Mouse (Mus musculus) macrophage (primary cell): ENCODE measurements at regions not wholly inside any gene's neighbourhood (a gene's known extent, or its start where the extent isn't known, plus 50 kb on each side); places are given as distances from the start of the nearest gene placed in this dataset.

Experiments
- H3K27ac ChIP-seq: fragments of 350-480 bp; formaldehyde crosslinking; 2 replicates; pipeline ENCODE4 v1.9.0; 2021
- H3K36me3 ChIP-seq: fragments of 350-480 bp; formaldehyde crosslinking; 2 replicates; pipeline ENCODE4 v1.9.0; 2021; ENCODE audit errors: inconsistent target
- H3K4me3 ChIP-seq: fragments of 350-480 bp; formaldehyde crosslinking; 2 replicates; pipeline ENCODE4 v1.9.0; 2021; ENCODE audit errors: inconsistent target
- H3K79me2 ChIP-seq: fragments of 350-480 bp; formaldehyde crosslinking; 2 replicates; pipeline ENCODE4 v1.9.0; 2021; ENCODE audit errors: inconsistent target
- WGBS: methylation state at CpG from one replicate; pipeline ENCODE4 v1.1.7; 2026; ENCODE audit warnings: inconsistent platforms; ENCODE audit not compliant: missing documents; 5-methylcytosine and 5-hydroxymethylcytosine counted together

DNA sequence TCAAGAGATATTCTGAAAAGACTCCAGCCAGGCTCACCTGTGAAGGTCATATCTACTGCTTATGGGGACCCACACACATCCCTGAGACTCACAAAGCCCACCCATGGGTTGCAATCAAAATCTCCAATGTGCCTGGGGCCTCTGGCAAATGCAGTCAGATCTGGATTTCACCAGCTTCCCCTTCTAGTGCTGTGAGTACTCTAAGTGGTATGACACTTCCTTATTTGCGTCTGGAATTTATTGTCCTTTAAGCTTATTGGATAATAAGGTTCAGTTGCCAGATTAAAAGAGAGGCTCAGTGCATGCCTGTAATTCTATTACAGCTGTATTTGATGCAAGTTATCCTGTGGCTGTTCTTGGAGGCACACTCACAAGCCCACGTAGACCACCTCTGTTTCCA is 206.3 kb upstream of the Foxq1 start:
- no peaks in the 10 kb centered on the region for H3K79me2 ChIP-seq
- WGBS, result 43% methylated on average over 2 of the region's 2 CpGs
- no peaks in the 10 kb centered on the region for H3K36me3 ChIP-seq
- no peak overlapping the region for H3K27ac ChIP-seq
- H3K4me3 ChIP-seq, result no peak overlapping the region

DNA sequence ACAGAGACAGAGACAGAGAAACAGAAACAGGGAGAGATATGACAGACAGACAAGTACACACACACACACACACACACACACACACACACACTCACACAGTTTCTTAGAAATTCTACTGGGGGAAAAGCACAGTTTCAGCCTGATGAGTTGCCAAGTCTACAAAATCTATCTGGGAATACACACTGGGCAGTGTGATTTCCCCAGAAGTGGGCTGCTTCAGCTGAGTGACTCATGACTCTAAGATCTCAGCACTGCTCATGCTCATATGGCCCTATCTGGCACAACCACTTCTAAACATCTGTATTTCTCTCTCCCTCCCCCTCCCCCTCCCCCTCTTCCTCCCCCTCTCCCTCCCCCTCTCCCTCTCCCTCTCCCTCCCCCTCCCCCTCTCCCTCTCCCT is 204.5 kb upstream of the Foxq1 start:
- H3K36me3 ChIP-seq, result no peaks in the 10 kb centered on the region
- H3K27ac ChIP-seq, result no peak overlapping the region
- no peak overlapping the region for H3K4me3 ChIP-seq
- no peaks in the 10 kb centered on the region for H3K79me2 ChIP-seq

DNA sequence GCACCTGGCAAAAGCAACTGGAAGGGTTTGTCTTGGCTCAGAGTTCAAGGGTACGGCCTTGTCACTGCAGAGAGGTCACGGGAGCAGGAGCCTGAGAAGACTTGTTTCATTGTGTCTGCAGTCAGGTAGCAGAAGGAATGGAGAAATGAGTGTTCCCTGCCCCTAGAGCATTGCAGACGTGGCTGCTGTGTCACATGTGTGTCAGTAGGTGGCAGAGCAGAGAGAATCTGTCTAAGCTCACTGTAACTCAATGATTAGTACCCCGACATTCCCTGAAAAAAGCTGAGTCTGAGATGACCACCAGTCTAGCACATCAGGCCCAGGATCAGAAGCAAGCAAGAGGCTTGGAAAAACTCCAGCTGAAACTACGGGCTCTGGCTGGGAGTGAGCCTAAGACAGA is 203.1 kb upstream of the Foxq1 start:
- H3K79me2 ChIP-seq, result no peaks in the 10 kb centered on the region
- no peaks in the 10 kb centered on the region for H3K36me3 ChIP-seq
- no peak overlapping the region for H3K27ac ChIP-seq
- 90% methylated on average over 5 of the region's 5 CpGs for WGBS
- H3K4me3 ChIP-seq, result no peak overlapping the region

DNA sequence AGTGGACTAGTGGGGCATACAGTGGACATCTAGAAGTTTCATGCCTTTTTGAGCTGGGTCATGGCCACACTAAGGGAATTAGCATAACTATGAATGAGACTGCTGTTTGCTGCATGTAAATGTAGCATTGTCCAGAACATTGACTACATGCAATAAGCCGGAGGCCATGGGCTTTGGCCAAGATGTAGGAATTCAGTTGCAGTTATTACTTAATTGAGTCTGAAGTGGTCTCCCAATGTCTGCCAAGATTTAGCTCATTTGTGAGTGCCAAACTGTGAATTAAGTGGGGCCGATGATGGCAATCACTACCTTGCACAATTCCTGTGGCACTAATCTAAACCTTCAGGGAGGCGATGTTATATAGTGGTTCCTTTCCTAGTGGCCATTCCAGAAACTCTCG is 196.6 kb upstream of the Foxq1 start:
- Histone ChIP-seq H3K27ac (no peak overlapping the region), H3K4me3 (no peak overlapping the region), H3K36me3 (no peaks in the 10 kb centered on the region), H3K79me2 (no peaks in the 10 kb centered on the region)
- whole genome bisulfite sequencing, result 93% methylated on average over 4 of the region's 4 CpGs

DNA sequence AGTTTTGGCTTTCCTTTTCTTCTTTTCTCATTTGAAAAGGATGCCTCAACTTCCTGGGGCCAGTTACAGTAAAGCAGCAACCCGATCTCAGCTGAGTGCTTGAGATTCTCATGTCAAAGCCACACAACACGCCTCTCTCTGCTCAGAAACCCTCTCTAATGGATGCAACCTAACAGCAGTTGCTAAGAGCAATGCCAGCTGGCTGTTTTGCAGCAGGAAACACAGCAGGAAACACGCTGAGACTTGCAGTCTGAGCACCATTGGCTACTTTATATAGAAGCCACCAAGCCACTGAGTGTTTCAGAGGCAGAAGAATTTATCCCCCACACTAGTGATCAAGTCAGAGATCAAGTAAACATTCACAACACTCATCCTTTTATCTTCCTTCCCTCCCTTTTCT is 193.5 kb upstream of the Foxq1 start:
- 9% methylated on average over 3 of the region's 3 CpGs for WGBS
- no peak overlapping the region for H3K4me3 ChIP-seq
- H3K36me3 ChIP-seq, result no peaks in the 10 kb centered on the region
- H3K27ac ChIP-seq, result no peak overlapping the region
- H3K79me2 ChIP-seq, result no peaks in the 10 kb centered on the region

DNA sequence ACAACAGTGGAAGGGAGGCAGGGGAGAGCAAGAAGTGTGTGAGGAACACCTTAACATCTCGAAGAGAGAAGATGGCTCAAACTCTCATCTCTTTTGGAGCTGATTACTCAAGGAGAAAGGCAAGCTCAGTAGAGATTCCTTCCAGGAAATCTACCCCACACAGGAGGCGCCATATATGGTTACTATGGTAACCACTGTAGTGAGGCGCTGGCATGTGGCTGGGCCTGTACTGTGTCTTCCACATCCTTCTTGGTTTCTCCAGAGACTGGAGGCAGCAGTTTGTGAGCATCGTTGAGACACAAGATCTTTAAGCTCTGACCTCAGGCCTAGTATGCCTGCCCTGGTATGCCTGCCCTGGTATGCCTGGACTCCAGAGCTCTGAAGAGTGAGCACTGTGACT is 191.6 kb upstream of the Foxq1 start:
- 83% methylated on average over 4 of the region's 4 CpGs for WGBS
- no peak overlapping the region for H3K27ac ChIP-seq
- no peaks in the 10 kb centered on the region for H3K36me3 ChIP-seq
- H3K4me3 ChIP-seq, result no peak overlapping the region
- H3K79me2 ChIP-seq, result no peaks in the 10 kb centered on the region

DNA sequence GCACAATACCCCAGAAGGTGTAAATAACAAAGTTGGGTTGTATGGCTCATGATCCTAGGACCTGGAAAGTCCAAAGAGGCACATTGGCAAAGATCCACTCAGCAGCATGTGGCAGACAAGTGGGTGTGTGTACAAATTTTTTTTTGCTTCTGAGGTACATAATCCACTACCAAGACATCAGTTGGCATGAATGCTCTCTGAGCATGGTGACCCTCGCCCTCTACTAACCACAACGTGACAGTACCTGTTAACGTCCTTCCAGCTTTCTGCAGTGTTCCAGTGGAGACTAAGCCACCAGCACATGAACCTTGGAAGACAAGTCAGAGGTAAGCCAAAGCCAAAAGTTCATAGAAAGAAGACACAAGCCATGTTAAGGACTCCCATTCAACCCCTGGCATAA is 188.7 kb upstream of the Foxq1 start:
- WGBS, result 84% methylated on average over 3 of the region's 3 CpGs
- Histone ChIP-seq H3K27ac (no peak overlapping the region), H3K4me3 (no peak overlapping the region), H3K36me3 (no peaks in the 10 kb centered on the region), H3K79me2 (no peaks in the 10 kb centered on the region)

DNA sequence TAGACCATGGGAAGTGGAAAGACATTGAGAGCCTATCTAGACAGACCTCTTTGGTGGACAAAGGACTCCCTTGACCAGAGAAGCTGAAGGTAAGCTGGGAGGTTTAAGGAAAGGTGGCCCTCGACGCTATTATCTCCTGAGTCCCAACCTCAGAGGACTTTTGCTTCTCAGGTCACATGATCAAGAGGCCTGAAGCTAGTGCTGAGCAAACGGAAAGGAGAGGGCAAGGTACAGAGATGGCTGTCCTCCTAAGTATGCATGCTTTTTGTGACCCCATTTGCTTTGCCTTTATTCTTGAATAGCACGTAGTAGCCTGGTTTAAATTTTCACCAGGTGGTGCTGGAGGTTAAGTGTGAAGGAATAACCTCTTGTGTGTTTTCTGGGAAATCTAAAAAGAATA is 186.8 kb upstream of the Foxq1 start:
- WGBS, result 90% methylated on average over 4 of the region's 4 CpGs
- no peak overlapping the region for H3K4me3 ChIP-seq
- no peaks in the 10 kb centered on the region for H3K79me2 ChIP-seq
- no peak overlapping the region for H3K27ac ChIP-seq
- no peaks in the 10 kb centered on the region for H3K36me3 ChIP-seq

DNA sequence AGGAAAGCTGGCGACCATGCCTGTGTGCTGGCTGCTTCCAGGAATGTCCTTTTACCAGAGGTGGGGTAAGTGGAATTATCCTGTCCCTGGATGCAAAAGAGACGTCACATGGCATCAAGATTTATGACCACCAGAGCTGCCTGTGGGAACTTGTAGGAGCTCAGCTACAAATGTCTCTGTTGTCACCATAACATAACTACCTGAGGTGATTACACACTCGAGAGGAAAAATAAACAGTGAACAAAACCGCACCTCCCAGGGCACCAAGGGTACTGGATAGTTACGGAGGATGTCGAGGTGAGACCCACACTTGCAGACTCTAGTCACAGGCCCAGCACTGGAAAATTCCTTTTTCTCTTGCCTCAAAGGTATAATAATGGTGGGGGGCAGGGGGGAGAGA is 185.1 kb upstream of the Foxq1 start:
- 90% methylated on average over 6 of the region's 6 CpGs for WGBS
- Histone ChIP-seq H3K36me3 (no peaks in the 10 kb centered on the region), H3K4me3 (no peak overlapping the region), H3K79me2 (no peaks in the 10 kb centered on the region), H3K27ac (no peak overlapping the region)

DNA sequence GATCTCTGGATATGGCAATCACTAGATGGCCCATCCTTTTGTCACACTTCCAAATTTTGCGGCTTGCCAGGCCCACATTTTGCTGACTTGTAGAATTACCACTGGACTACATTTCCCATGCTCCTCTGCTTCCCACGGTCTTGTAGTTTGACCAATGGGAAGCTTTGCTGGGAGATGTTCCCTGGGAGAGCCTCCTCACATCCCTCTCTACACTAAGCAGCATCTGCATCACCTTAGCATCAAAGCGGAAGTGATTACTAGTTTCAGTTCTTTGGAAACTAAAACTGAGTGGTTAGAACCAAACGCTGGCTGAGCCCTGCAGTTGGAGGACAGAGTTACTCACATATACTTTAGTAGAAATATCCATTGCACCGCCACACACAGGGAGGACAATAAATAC is 181.9 kb upstream of the Foxq1 start:
- no peaks in the 10 kb centered on the region for H3K79me2 ChIP-seq
- H3K4me3 ChIP-seq, result no peak overlapping the region
- no peaks in the 10 kb centered on the region for H3K36me3 ChIP-seq
- 78% methylated on average over 5 of the region's 5 CpGs for WGBS
- no peak overlapping the region for H3K27ac ChIP-seq

DNA sequence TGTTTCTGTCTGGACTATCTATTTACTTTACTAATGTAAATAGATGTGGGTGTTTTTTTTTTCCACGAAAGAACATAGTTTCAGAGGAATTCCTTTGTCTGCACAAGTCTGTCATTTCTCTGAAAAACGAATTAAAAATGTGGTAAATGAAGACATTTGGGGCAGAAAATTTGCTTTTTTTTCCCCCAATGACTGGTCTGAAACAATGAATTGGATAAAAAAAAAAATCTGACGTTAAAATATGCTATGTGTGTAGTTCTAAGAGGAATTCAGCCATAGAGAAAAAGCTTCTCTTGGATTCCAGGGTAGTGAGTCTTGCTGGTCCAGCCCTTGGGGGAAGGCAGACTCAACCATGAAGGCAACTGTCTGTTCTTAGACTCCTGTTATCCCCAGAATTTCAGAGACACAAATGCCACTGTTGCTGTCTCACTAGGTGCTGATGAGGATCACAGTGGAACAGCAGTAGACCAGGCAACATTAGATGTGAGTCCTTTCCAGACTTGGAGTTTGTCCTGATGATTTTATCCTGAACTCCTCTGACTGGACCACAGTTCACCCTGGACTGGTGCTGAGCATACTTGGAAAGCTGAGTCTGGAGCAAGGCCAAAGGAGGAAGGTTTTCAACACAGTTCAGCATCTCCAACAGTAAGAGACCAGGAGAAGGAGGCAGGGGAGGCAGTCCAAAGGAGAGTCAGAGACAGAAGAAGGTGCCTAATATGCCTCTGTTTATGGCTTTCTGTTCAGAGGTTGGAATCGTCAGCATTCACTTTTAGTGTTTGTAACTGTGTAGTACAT is 162.3 kb upstream of the Foxq1 start:
- H3K79me2 ChIP-seq, result no peaks in the 10 kb centered on the region
- no peak overlapping the region for H3K27ac ChIP-seq
- WGBS, result 72% methylated on average over 4 of the region's 4 CpGs

DNA sequence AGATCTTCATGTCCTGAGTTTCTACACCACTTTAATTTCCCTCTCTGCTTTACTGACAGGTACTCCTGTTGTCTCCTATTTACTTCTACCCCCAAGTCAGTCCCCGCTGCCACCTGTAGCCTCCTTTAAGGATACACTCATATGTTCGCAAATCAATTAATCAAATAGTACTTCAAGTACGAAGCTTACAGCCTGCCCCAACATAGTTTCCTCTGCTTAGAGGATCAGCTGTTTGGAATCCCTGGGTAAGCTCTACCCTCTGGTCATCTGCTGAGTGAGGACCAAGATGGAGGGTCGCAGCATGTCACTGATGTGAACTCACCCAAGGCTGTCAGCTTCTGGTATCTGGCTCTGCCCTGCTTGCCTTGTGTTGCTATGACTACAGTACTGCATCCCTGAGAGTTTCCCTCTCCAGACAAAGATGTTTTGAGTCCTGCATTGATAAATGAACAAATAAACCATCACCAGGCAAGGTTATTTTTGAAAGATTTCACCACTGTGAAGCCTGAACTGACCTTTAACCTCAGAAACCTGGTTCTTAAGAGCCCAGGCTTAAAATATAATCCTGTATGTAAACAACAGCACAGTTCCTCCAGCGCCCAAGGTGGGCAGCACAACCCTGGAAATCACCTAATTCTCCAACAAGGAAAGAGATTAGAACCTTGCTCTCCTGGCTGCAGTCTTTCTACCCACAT is 159.6 kb upstream of the Foxq1 start:
- H3K4me3 ChIP-seq, result no peak overlapping the region
- H3K36me3 ChIP-seq, result no peaks in the 10 kb centered on the region
- H3K79me2 ChIP-seq, result no peaks in the 10 kb centered on the region
- 78% methylated on average over 5 of the region's 5 CpGs for WGBS
- H3K27ac ChIP-seq, result no peak overlapping the region

More for the DNA sequence above, 162.3 kb upstream of the Foxq1 start:
- H3K36me3 ChIP-seq, result no peaks in the 10 kb centered on the region
- no peak overlapping the region for H3K4me3 ChIP-seq

DNA sequence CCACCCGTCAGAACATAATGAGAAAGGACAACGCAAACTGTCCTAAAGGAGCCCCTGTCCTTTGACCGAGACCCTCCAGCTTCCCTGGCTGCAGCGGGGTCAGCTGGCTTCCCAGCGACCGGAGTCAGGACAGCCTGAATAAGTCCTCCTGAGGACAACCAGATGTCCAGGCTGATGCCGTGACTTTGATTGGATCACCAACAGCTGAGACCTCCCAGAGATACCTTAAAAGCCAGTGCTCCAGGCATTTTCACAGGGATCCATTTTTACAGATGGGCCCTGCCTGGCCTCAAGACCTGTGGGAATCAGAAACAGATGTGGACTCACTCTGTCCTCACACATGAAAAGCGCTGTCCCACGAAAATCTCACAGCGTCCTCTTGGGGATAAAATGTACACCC is 158.7 kb upstream of the Foxq1 start:
- Histone ChIP-seq H3K79me2 (no peaks in the 10 kb centered on the region), H3K36me3 (no peaks in the 10 kb centered on the region), H3K27ac (no peak overlapping the region), H3K4me3 (no peak overlapping the region)
- 91% methylated on average over 10 of the region's 10 CpGs for WGBS

DNA sequence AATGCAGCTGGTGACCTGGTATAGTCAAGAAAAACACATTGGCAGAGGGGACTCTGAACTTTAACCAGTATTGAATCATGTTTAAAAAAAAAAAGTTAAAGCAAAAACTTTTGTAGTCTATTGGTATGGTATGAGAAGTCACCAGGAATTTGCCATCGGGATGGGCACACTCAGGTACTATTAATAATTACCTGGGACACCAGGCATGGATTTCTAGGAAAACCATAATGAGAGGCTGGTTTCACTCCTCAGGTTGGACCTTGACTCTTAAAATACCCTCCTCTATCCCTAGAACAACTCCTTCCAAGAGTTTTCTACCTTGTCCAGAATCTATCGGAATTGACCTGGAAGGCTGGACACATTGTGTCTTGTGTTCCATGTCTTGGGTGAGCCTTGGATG is 155.5 kb upstream of the Foxq1 start:
- Histone ChIP-seq H3K36me3 (no peaks in the 10 kb centered on the region), H3K27ac (no peak overlapping the region), H3K79me2 (no peaks in the 10 kb centered on the region), H3K4me3 (no peak overlapping the region)
- WGBS, result 96% methylated on average over 2 of the region's 2 CpGs

DNA sequence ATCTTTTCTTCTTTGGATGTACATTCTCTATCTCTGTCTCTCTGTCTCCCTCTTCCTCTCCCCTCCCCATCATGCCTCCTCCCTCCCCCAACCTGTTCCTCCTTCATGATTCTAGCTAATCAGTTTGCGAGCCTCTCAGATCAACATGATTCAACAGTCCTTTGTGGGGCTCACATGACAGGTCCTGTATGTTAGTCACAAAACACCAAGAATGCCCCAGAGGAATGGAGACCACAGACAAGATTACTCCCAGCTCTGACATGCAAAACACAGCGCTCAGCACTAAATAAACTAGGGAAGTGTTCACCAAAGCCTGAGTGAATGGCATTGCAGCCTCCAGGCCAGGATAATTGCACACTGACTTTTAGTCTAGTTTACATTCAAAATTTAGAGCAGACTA is 150.6 kb upstream of the Foxq1 start:
- WGBS, result 82% methylated on average over 2 of the region's 2 CpGs
- H3K4me3 ChIP-seq, result no peak overlapping the region
- H3K79me2 ChIP-seq, result no peaks in the 10 kb centered on the region
- H3K27ac ChIP-seq, result no peak overlapping the region
- H3K36me3 ChIP-seq, result no peaks in the 10 kb centered on the region
